Mouse (Mus musculus): ENCODE measurements around the gene Flvcr1. TPM values are rescaled to one million over a fixed set of nuclear protein-coding genes. Genes with fewer than 3 reads are reported as not detected.

The Flvcr1 gene
- polyA plus RNA-seq, 1 experiment from 2014 or later: 10.3 TPM

GRCm38 (mm10) chr1:191000686-191001085 lies 25.3 kb downstream of the Flvcr1 start:
- WGBS: 77% methylated on average over 3 of the region's 3 CpGs
- no peak overlapping the region for H3K4me2 ChIP-seq (replicated peaks)
- no peak overlapping the region for H3K4me3 ChIP-seq (replicated peaks; ENCODE audit: low read length)
- no peak overlapping the region for H3K27ac ChIP-seq
- no peak overlapping the region for H3K9ac ChIP-seq
- H3K9me3 ChIP-seq (ENCODE audit: control insufficient read depth, low read length): peaks cover 6% of the 10 kb centered on the region; the same call in 1 of the 2 replicates
- H3K36me3 ChIP-seq (replicated peaks; ENCODE audit: control insufficient read depth, insufficient read depth): peaks cover 9% of the 10 kb centered on the region; the same call in 1 of the 2 replicates
- H3K27me3 ChIP-seq (ENCODE audit: control insufficient read depth, insufficient read depth, low read length): no peaks in the 10 kb centered on the region
- H3K4me1 ChIP-seq (replicated peaks; ENCODE audit: control insufficient read depth, insufficient read depth, low read length): no peaks in the 10 kb centered on the region
- ATAC-seq (ENCODE audit: low FRiP score) (no peak), DNase-seq (ENCODE audit: low spot score) (no peak)

- peaks cover 6% of the 10 kb centered on the region; the same call in 1 of the 2 replicates for H3K9me3 ChIP-seq (ENCODE audit: control insufficient read depth, low read length)
- DNase-seq (ENCODE audit: low spot score): no peak
- H3K27ac ChIP-seq: no peak overlapping the region
- H3K4me3 ChIP-seq (replicated peaks; ENCODE audit: low read length): no peak overlapping the region
- H3K36me3 ChIP-seq (replicated peaks; ENCODE audit: control insufficient read depth, insufficient read depth): no peaks in the 10 kb centered on the region
- H3K27me3 ChIP-seq (ENCODE audit: control insufficient read depth, insufficient read depth, low read length): no peaks in the 10 kb centered on the region
- WGBS: 82% methylated on average over 1 of the region's 1 CpGs
- H3K4me1 ChIP-seq (replicated peaks; ENCODE audit: control insufficient read depth, insufficient read depth, low read length): no peaks in the 10 kb centered on the region
- H3K9ac ChIP-seq: no peak overlapping the region
- no peak for ATAC-seq (ENCODE audit: low FRiP score)
- no peak overlapping the region for H3K4me2 ChIP-seq (replicated peaks)
Observed at GRCm38 (mm10) chr1:190998027-190998426, 27.9 kb downstream of the Flvcr1 start.

DNA sequence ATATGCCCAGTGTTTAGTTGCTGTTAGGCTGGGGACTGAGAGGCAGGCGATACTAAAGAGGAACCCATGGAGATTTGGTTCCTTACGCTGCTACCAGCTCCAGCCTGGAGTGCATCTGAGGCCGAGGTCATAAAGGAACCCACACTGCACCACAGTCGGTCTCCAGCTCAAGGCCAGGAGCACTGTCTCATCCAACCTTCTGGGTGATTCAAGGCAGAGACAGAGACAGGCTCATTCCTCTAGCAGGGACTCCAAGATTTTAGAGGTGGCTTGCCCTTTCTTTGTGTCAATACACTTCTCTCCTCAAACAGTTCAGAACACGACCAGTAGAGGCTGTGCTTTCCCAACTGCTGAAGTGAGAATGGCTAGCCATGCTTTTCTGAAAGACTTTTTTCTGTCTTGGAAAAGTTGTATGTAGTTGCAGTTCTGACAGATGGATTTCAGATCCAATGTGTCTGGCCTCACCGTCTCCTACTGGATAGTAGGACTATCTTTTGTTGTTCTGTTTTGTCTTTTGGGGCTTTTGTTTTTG lies 29.5 kb downstream of the Flvcr1 start:
- no peak overlapping the region for H3K9ac ChIP-seq
- no peak overlapping the region for H3K27ac ChIP-seq
- H3K4me1 ChIP-seq (replicated peaks; ENCODE audit: control insufficient read depth, insufficient read depth, low read length): no peaks in the 10 kb centered on the region
- peaks cover 6% of the 10 kb centered on the region; the same call in 1 of the 2 replicates for H3K9me3 ChIP-seq (ENCODE audit: control insufficient read depth, low read length)
- no peak for DNase-seq (ENCODE audit: low spot score)
- no peaks in the 10 kb centered on the region for H3K36me3 ChIP-seq (replicated peaks; ENCODE audit: control insufficient read depth, insufficient read depth)
- WGBS: 75% methylated on average over 6 of the region's 6 CpGs
- H3K4me3 ChIP-seq (replicated peaks; ENCODE audit: low read length): no peak overlapping the region
- H3K4me2 ChIP-seq (replicated peaks): no peak overlapping the region
- ATAC-seq (ENCODE audit: low FRiP score): no peak
- no peaks in the 10 kb centered on the region for H3K27me3 ChIP-seq (ENCODE audit: control insufficient read depth, insufficient read depth, low read length)

- Histone ChIP-seq H3K27ac (no peak overlapping the region), H3K36me3 (replicated peaks; ENCODE audit: control insufficient read depth, insufficient read depth) (no peaks in the 10 kb centered on the region), H3K27me3 (ENCODE audit: control insufficient read depth, insufficient read depth, low read length) (no peaks in the 10 kb centered on the region), H3K4me3 (replicated peaks; ENCODE audit: low read length) (no peak overlapping the region), H3K9me3 (ENCODE audit: control insufficient read depth, low read length) (peaks cover 6% of the 10 kb centered on the region; the same call in 1 of the 2 replicates), H3K9ac (no peak overlapping the region), H3K4me2 (replicated peaks) (no peak overlapping the region), H3K4me1 (replicated peaks; ENCODE audit: control insufficient read depth, insufficient read depth, low read length) (no peaks in the 10 kb centered on the region)
- ATAC-seq (ENCODE audit: low FRiP score): no peak
- 49% methylated on average over 7 of the region's 7 CpGs for WGBS
- DNase-seq (ENCODE audit: low spot score): peak; percentile 64
Observed at GRCm38 (mm10) chr1:190995548-190995947, 30.4 kb downstream of the Flvcr1 start.

- 82% methylated on average over 9 of the region's 9 CpGs for WGBS
- Histone ChIP-seq H3K27ac (no peak overlapping the region), H3K4me1 (replicated peaks; ENCODE audit: control insufficient read depth, insufficient read depth, low read length) (no peaks in the 10 kb centered on the region), H3K9me3 (ENCODE audit: control insufficient read depth, low read length) (no peaks in the 10 kb centered on the region), H3K9ac (no peak overlapping the region), H3K27me3 (ENCODE audit: control insufficient read depth, insufficient read depth, low read length) (no peaks in the 10 kb centered on the region), H3K36me3 (replicated peaks; ENCODE audit: control insufficient read depth, insufficient read depth) (no peaks in the 10 kb centered on the region), H3K4me2 (replicated peaks) (no peak overlapping the region), H3K4me3 (replicated peaks; ENCODE audit: low read length) (no peak overlapping the region)
- DNase-seq (ENCODE audit: low spot score) (no peak), ATAC-seq (ENCODE audit: low FRiP score) (no peak)
Observed at GRCm38 (mm10) chr1:190989437-190990082, 36.4 kb downstream of the Flvcr1 start.

- no peak for ATAC-seq (ENCODE audit: low FRiP score)
- peaks cover 13% of the 10 kb centered on the region for H3K4me1 ChIP-seq (replicated peaks; ENCODE audit: control insufficient read depth, insufficient read depth, low read length)
- no peak overlapping the region for H3K9ac ChIP-seq
- DNase-seq (ENCODE audit: low spot score): no peak
- no peak overlapping the region for H3K27ac ChIP-seq
- no peak overlapping the region for H3K4me3 ChIP-seq (replicated peaks; ENCODE audit: low read length)
- no peak overlapping the region for H3K4me2 ChIP-seq (replicated peaks)
- H3K9me3 ChIP-seq (ENCODE audit: control insufficient read depth, low read length): no peaks in the 10 kb centered on the region
- no peaks in the 10 kb centered on the region for H3K27me3 ChIP-seq (ENCODE audit: control insufficient read depth, insufficient read depth, low read length)
- 82% methylated on average over 4 of the region's 4 CpGs for WGBS
- H3K36me3 ChIP-seq (replicated peaks; ENCODE audit: control insufficient read depth, insufficient read depth): no peaks in the 10 kb centered on the region
Observed at GRCm38 (mm10) chr1:190981412-190981811, 44.5 kb downstream of the Flvcr1 start.

DNA sequence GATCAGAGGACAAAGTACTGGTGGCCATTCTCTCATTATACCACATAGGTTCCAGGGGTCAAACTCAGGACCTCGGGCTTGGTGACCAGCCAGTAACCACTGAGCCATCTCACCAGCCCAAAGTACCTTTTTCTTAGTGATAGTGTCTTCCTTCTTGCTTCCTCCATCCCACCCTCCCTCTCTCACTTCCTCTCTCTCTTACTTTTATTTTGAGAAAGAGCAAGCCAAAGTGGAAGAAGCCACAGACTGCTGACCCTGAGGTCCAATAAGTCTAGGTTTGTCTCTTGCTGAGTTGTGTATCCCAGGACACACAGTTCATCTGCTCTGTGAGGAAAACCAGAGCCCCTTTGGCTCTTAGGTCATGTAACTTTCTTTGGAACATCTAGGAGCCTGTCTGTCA lies 45.5 kb downstream of the Flvcr1 start:
- DNase-seq (ENCODE audit: low spot score) (no peak), ATAC-seq (ENCODE audit: low FRiP score) (no peak)
- Histone ChIP-seq H3K4me1 (replicated peaks; ENCODE audit: control insufficient read depth, insufficient read depth, low read length) (peaks cover 22% of the 10 kb centered on the region), H3K9ac (no peak overlapping the region), H3K9me3 (ENCODE audit: control insufficient read depth, low read length) (no peaks in the 10 kb centered on the region), H3K36me3 (replicated peaks; ENCODE audit: control insufficient read depth, insufficient read depth) (no peaks in the 10 kb centered on the region; the same call in 1 of the 2 replicates), H3K27ac (no peak overlapping the region), H3K4me3 (replicated peaks; ENCODE audit: low read length) (no peak overlapping the region), H3K27me3 (ENCODE audit: control insufficient read depth, insufficient read depth, low read length) (no peaks in the 10 kb centered on the region), H3K4me2 (replicated peaks) (no peak overlapping the region)
- 90% methylated on average over 1 of the region's 1 CpGs for WGBS

- H3K9ac ChIP-seq: peak within 1 kb of the TSS; percentile 97
- WGBS: under 1% methylated on average over 32 of the region's 38 CpGs
- peaks cover 11% of the 10 kb centered on the region for H3K36me3 ChIP-seq (replicated peaks; ENCODE audit: control insufficient read depth, insufficient read depth)
- no peaks in the 10 kb centered on the region for H3K9me3 ChIP-seq (ENCODE audit: control insufficient read depth, low read length)
- H3K4me2 ChIP-seq (replicated peaks): peak within 1 kb of the TSS; percentile 62
- peaks cover 32% of the 10 kb centered on the region for H3K4me1 ChIP-seq (replicated peaks; ENCODE audit: control insufficient read depth, insufficient read depth, low read length)
- no peaks in the 10 kb centered on the region for H3K27me3 ChIP-seq (ENCODE audit: control insufficient read depth, insufficient read depth, low read length)
- DNase-seq (ENCODE audit: low spot score) (peak; percentile 91), ATAC-seq (ENCODE audit: low FRiP score) (peak; percentile 97)
- peak within 1 kb of the TSS; percentile 79 for H3K4me3 ChIP-seq (replicated peaks; ENCODE audit: low read length)
- H3K27ac ChIP-seq: peak within 1 kb of the TSS; percentile 94
Observed at GRCm38 (mm10) chr1:190979100-190979563, 46.8 kb downstream of the Flvcr1 start, which contains the start of gene Vash2. Vash2 (minus strand) TSS chr1:190979296.

- ATAC-seq (ENCODE audit: low FRiP score): peak; percentile 74
- Histone ChIP-seq H3K9me3 (ENCODE audit: control insufficient read depth, low read length) (no peaks in the 10 kb centered on the region), H3K27ac (peak overlapping the region; percentile 94), H3K4me2 (replicated peaks) (peak overlapping the region; percentile 62), H3K36me3 (replicated peaks; ENCODE audit: control insufficient read depth, insufficient read depth) (peaks cover 16% of the 10 kb centered on the region), H3K9ac (peak overlapping the region; percentile 97), H3K27me3 (ENCODE audit: control insufficient read depth, insufficient read depth, low read length) (no peaks in the 10 kb centered on the region), H3K4me3 (replicated peaks; ENCODE audit: low read length) (peak overlapping the region; percentile 79), H3K4me1 (replicated peaks; ENCODE audit: control insufficient read depth, insufficient read depth, low read length) (peaks cover 32% of the 10 kb centered on the region)
- DNase-seq (ENCODE audit: low spot score): peak; percentile 53
- 0% methylated on average over 44 of the region's 46 CpGs for whole genome bisulfite sequencing
Observed at GRCm38 (mm10) chr1:190978511-190979073, 47.4 kb downstream of the Flvcr1 start.

Data from hindbrain, embryonic 14.5 days (tissue).